Mouse (Mus musculus) gastrocnemius, adult 8-10 months (tissue): ENCODE results near the gene Limd1. TPM values are rescaled to one million over a fixed set of nuclear protein-coding genes. Genes with fewer than 3 reads are reported as not detected.
"Not testable (repeated sequence)": the region's sequence is repeated elsewhere in the genome, so short reads cannot be mapped to it uniquely, and the experiment has no call there.

ENCODE experiments used
- DNase-seq, 2 experiments: peaks; one replicate each; pipeline ENCODE4 v3.0.0; 2022; ENCODE audit warnings: low spot score in 2 of 2
- total RNA-seq, 4 experiments: library from RNA; stranded (reverse); gene quantifications; 2 replicates each; pipeline ENCODE4 v1.2.4; 2022

Gene Limd1
- 10 to 100 TPM; 34.3 to 48.3 (median 40.6) TPM for total RNA-seq

DNA sequence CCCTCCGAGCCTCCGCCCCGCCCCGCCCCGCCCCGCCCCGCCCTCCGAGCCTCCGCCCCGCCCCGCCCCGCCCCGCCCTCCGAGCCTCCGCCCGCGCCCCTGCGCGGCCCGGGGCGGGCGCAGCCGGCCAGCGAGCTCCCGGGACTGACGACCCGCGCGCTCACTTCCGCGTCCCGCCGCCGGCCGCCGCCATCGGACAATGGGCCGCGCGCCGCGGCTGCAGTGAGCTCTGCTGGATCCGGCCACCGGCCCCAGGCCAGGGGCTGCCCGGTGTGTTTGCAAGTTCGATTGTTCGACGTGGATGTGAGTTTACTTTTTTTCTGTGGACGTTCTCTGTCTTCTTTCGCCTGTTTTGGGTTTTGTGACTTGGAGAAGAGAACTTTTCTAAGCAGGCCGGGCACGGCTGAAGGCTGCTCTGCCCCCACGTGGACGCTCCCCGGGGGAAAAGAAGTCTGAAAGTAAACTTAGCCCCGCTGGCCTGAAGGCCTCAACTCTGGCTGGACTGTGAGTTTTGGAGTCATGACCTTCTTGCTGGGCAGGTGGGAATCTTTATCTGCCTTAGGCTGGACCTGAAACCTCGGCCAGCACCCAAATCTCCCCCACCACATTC, at the start of gene Limd1:
TSS of gene Limd1 (plus strand) at position 121 of the 610 bp plus-strand sequence.
- DNase-seq = peak; percentile 59 to 73

DNA sequence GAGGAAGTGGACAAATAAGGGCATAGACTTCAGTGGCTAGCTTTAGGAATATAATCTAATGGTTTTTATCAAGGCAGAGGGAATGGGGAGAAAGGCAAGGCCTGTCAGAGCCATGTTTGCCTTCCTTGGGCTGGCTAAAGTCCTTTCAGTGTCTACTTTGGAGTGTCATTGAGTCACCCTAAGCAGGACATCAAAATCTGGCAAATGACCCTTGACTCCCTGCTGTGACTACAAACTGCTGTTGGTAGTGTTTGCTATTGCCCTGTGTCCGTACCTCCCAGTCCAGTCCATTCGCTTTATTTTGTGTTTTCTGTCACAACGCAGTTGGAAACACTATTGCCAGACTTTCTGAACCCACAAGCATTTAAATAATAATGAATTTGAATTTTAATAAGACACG, 48.6 kb upstream of the Limd1 start:
- DNase-seq = no peak

- DNase-seq = no peak
These were observed 47.5 kb upstream of the Limd1 start for GRCm38 (mm10) chr9:123430973-123431372.

DNA sequence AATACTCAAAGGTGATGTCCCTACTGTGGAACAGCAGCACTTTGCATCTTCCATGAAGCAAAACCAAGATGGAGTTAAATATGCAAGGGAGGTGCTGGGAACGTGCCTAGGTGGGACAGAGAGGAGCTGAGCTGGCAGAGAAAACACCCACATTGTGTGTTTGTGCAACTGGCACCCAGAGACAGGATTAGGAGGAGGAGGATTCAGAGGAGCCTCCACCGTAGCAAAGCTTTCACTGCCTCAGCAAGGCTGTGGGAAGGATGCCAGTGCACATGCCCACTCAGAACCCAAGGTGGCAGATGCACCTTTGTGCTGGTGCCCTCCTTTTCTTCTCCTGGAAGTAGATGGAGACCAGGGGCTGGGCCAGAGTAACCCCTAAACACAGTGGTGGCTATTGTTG, 40.3 kb upstream of the Limd1 start:
- DNase-seq = no peak

DNA sequence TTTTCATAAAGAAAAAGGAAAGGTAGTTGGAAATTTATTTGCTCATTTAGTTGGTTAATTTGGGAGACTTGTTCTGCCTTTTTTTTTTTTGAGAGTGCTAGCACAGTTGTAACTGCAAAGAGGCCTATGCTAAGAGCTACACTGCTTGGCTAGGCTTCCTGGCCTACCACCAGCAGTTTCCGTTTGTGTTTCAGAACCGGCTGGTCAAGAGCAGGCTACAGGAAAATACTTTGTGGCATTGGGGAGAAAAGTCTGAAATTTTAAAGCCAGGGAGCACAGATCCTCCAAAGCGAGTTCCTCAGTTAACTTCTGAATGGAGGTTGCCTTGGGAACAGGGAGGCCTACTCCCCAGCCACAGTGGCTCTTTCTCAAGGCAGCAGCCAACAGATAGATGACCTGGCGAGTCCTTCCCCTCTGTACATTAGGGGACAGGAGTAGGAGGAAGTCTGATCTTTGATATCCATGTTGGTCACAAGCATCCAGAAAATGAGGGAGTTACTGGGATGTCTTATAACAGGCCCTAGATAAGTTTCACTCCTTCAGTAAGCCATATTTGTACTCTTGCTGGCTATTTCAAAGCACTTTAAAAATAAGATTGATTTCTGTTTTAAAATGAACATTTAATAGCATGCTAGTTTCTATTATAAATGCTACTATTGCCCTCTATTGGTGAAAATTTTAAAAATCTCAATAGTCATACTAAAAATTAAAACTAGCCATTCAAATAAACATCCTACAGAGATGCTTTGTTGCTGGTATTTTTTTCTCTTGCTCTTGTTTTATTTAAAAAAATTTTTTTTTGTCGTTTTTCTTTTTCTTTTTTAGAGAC, 38.1 kb upstream of the Limd1 start:
- DNase-seq = no peak

- DNase-seq = not testable (repeated sequence)
These were observed 31.4 kb upstream of the Limd1 start for GRCm38 (mm10) chr9:123447101-123447500.

GRCm38 (mm10) chr9:123448594-123448993, 29.9 kb upstream of the Limd1 start:
- no peak for DNase-seq

DNA sequence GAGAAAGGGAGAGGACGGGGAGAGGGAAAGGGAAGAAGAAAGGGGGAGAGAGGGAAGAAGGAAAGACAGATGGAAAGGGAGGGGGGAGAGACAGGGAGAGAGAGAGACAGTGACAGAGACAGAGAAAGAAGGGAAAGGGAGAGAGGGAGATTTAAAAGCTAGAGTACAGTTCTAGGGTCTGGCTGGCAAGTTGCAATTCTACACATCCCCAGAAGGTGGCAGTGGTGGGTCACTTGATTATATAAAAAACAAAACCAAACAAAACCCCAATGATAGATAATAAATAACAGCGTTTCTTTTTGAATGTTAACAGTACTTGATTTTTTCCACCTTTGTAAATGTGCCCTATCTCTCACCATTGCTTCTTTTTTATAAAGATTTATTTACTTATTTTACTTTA, 28.3 kb upstream of the Limd1 start:
- peak in 1 of 2 experiments; percentile 22 for DNase-seq

GRCm38 (mm10) chr9:123451772-123452171, 26.7 kb upstream of the Limd1 start:
- no peak for DNase-seq

GRCm38 (mm10) chr9:123456634-123457602, 21.6 kb upstream of the Limd1 start:
- no peak for DNase-seq

GRCm38 (mm10) chr9:123457603-123458002, 20.9 kb upstream of the Limd1 start:
- DNase-seq = no peak

GRCm38 (mm10) chr9:123467141-123467620, 11.3 kb upstream of the Limd1 start:
- DNase-seq = peak in 1 of 2 experiments; percentile 35

DNA sequence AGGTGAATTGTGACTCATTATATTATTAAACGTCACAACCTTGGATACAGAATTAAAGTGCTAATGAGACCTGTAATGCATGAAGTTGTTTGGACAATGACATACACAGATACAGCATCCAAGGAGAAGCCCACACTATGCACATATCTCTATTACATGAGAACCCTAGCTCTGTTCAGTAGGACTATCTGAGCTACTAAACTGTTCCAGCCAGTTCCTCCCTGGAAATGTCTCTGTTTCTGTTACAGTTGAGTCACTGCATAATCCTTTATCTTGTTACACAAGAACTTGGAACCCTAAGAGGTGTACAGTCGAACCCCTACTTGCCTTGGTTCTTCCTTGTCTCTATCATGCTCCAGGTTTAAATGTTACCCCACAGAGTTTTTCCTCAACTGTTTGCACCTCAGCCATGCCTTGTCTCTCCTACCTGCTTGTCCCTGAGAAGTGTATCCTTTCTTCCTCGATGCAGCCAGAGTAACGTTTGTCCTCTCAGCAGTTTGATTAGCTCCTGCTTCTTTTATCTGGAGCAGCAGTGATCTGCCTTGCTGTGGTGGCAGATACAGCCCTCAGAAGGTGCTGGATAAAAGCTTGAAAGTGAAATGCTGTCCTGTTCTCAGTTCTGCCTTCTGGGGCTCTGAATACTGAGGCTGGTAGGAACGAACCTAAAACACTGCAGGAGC, 10.0 kb upstream of the Limd1 start:
- DNase-seq = no peak

DNA sequence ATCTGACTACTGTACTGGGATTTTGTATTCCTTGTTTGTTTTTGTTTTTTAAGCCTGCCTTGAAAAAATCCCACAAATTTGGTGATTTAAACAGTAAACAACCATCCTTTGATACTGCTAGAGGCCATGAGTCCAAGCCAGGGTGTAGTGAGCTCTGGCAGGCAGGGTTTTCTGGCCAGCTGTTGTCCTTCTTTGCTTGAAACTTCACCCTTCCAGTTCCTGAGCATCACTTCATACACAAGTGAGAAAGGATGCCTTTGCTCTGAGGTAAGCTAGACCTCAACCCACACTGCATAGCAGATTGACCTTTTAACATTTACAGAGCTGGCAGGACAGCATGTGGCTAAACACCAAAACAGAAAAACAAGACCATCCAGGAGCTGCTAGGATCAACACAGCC, 9.4 kb upstream of the Limd1 start:
- DNase-seq = no peak

GRCm38 (mm10) chr9:123473377-123473776, 5.1 kb upstream of the Limd1 start:
- no peak for DNase-seq

DNA sequence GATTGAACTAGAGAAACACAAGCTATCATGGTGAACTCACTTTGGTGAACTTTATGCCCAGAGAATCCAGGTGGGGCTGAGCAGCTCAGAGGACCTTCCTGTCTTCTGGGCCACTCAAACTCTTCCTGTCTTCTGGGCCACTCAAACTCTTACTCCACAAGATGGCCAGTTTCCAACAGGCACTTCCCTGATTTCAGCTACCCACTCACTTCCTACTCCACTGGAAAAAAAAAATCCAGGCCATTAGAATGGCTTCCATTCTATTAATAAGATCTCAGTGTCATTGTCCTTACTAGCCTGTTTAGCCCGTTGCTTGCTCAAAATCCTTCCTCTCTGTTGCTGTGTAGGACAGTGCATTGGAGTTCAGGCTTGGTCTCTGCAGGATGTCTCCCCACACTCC, 2.9 kb upstream of the Limd1 start:
- DNase-seq = no peak

DNA sequence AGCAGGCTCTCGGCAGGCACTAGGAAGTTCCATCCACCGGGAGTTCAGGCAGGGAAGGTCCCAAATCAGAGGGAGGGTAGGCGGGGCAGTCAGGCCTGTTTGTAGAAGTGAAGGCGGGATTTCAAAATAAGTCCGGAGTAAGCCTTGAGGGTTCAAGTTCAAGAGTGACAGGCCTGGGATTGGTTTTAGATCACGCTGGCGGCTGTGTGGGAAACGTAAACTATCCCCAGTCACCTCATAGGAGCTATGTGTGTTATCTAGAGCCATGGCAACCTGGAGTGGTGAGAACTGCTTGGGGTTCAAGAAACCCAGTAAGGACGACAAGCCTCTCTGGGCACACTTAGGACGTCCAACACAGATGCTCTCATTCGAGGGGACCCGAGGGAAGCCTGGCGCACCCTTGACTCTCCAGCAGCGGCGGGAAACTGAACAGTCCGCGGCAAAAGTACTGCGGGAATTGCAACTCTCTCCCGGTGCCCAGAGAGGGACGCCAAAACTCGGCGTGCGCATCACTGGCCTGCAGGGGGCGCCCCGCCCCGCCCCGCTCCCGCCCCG, 398 bp upstream of the Limd1 start:
- DNase-seq = no peak

DNA sequence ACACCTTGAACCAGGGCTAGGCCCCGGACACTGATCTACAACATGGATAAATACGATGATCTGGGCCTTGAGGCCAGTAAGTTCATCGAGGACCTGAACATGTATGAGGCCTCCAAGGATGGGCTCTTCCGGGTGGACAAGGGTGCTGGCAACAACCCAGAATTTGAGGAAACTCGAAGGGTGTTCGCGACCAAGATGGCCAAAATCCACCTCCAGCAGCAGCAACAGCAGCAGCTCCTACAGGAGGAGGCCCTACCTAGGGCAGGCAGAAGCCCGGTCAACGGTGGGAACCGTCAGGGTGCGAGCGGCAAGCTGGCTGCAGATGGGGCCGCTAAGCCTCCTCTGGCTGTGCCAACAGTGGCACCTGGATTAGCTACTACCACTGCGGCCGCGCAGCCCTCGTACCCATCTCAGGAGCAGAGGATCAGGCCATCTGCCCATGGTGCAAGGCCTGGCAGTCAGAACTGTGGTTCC, 727 bp downstream of the Limd1 start:
- no peak for DNase-seq

GRCm38 (mm10) chr9:123479876-123480252, 1.4 kb downstream of the Limd1 start:
- DNase-seq = no peak

DNA sequence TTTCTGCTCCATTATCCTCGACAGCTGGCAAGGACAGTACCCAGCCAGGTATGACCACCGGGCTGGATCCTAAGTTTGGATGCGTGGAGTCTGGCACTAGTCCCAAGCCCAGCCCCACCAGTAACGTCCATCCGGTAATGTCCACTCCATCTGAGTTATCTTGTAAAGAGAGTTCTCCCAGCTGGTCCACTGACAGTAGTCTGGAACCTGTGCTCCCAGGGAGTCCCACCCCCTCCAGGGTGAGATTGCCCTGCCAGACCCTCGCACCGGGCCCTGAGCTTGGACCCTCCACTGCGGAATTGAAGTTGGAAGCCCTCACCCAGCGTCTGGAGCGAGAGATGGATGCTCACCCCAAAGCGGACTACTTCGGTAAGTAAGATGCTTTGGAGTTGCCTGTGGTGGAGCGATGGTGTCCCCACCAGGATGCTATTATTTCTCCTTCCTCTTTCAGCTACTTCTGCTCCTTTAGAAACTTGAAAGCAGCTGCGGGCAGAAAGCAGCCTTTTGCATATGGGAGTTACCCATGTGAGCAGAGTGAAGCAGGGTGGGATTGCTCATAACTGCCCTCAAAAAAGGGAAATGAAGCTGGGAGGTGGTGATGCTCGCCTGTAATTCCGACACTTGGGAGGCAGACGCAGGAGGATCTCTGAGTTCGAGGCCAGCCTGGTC, 1.9 kb downstream of the Limd1 start:
- DNase-seq = no peak
